Mouse (Mus musculus): Measurements from ENCODE around the gene Abraxas2. TPM values are rescaled to one million over a fixed set of nuclear protein-coding genes. Genes with fewer than 3 reads are reported as not detected.

Abraxas2 gene
- polyA plus RNA-seq, 1 experiment: 1.8 TPM

GRCm38 (mm10) chr7:132815081-132815480, 43.9 kb upstream of the Abraxas2 start:
- Histone ChIP-seq H3K9me3 (no peaks in the 10 kb centered on the region), H3K4me1 (peaks cover 21% of the 10 kb centered on the region), H3K27me3 (replicated peaks) (no peaks in the 10 kb centered on the region), H3K4me3 (replicated peaks) (no peak overlapping the region), H3K36me3 (replicated peaks; ENCODE audit: low read length) (peaks cover 8% of the 10 kb centered on the region)
- TF ChIP-seq GATA1 (IDR thresholded peaks at IDR 0.05; ENCODE audit: borderline replicate concordance, low read length): no peak
- no peak for TF ChIP-seq FLI1 (IDR thresholded peaks at IDR 0.05; ENCODE audit: low read length)

GRCm38 (mm10) chr7:132816528-132816927, 42.5 kb upstream of the Abraxas2 start:
- Histone ChIP-seq H3K36me3 (replicated peaks; ENCODE audit: low read length) (peaks cover 14% of the 10 kb centered on the region), H3K27me3 (replicated peaks) (no peaks in the 10 kb centered on the region), H3K4me3 (replicated peaks) (no peak overlapping the region), H3K4me1 (peaks cover 12% of the 10 kb centered on the region), H3K9me3 (no peaks in the 10 kb centered on the region)
- no peak for TF ChIP-seq FLI1 (IDR thresholded peaks at IDR 0.05; ENCODE audit: low read length)
- TF ChIP-seq GATA1 (IDR thresholded peaks at IDR 0.05; ENCODE audit: borderline replicate concordance, low read length): no peak

GRCm38 (mm10) chr7:132817056-132817455, 42.0 kb upstream of the Abraxas2 start:
- Histone ChIP-seq H3K4me1 (peaks cover 11% of the 10 kb centered on the region), H3K36me3 (replicated peaks; ENCODE audit: low read length) (peaks cover 15% of the 10 kb centered on the region), H3K9me3 (no peaks in the 10 kb centered on the region), H3K4me3 (replicated peaks) (no peak overlapping the region), H3K27me3 (replicated peaks) (no peaks in the 10 kb centered on the region)
- TF ChIP-seq GATA1 (IDR thresholded peaks at IDR 0.05; ENCODE audit: borderline replicate concordance, low read length) (no peak), FLI1 (IDR thresholded peaks at IDR 0.05; ENCODE audit: low read length) (no peak)

GRCm38 (mm10) chr7:132820692-132821091, 38.3 kb upstream of the Abraxas2 start:
- Histone ChIP-seq H3K27me3 (replicated peaks) (no peaks in the 10 kb centered on the region), H3K4me3 (replicated peaks) (no peak overlapping the region), H3K36me3 (replicated peaks; ENCODE audit: low read length) (peaks cover 18% of the 10 kb centered on the region), H3K4me1 (peaks cover 36% of the 10 kb centered on the region), H3K9me3 (no peaks in the 10 kb centered on the region)
- TF ChIP-seq FLI1 (IDR thresholded peaks at IDR 0.05; ENCODE audit: low read length): no peak
- TF ChIP-seq GATA1 (IDR thresholded peaks at IDR 0.05; ENCODE audit: borderline replicate concordance, low read length): no peak

- Histone ChIP-seq H3K4me1 (peaks cover 62% of the 10 kb centered on the region), H3K36me3 (replicated peaks; ENCODE audit: low read length) (peaks cover 23% of the 10 kb centered on the region), H3K27me3 (replicated peaks) (no peaks in the 10 kb centered on the region), H3K4me3 (replicated peaks) (no peak overlapping the region), H3K9me3 (no peaks in the 10 kb centered on the region)
- TF ChIP-seq GATA1 (IDR thresholded peaks at IDR 0.05; ENCODE audit: borderline replicate concordance, low read length) (no peak), FLI1 (IDR thresholded peaks at IDR 0.05; ENCODE audit: low read length) (no peak)
Observed at GRCm38 (mm10) chr7:132823832-132824231, 35.2 kb upstream of the Abraxas2 start.

GRCm38 (mm10) chr7:132824346-132825022, 34.5 kb upstream of the Abraxas2 start:
- Histone ChIP-seq H3K4me3 (replicated peaks) (no peak overlapping the region), H3K27me3 (replicated peaks) (no peaks in the 10 kb centered on the region), H3K4me1 (peaks cover 63% of the 10 kb centered on the region), H3K36me3 (replicated peaks; ENCODE audit: low read length) (peaks cover 23% of the 10 kb centered on the region), H3K9me3 (no peaks in the 10 kb centered on the region)
- TF ChIP-seq GATA1 (IDR thresholded peaks at IDR 0.05; ENCODE audit: borderline replicate concordance, low read length) (no peak), FLI1 (IDR thresholded peaks at IDR 0.05; ENCODE audit: low read length) (no peak)

- H3K9me3 ChIP-seq: no peaks in the 10 kb centered on the region
- H3K36me3 ChIP-seq (replicated peaks; ENCODE audit: low read length): peaks cover 52% of the 10 kb centered on the region
- H3K4me3 ChIP-seq (replicated peaks): no peak overlapping the region
- TF ChIP-seq FLI1 (IDR thresholded peaks at IDR 0.05; ENCODE audit: low read length): no peak
- no peak for TF ChIP-seq GATA1 (IDR thresholded peaks at IDR 0.05; ENCODE audit: borderline replicate concordance, low read length)
- H3K27me3 ChIP-seq (replicated peaks): no peaks in the 10 kb centered on the region
- peaks cover 38% of the 10 kb centered on the region for H3K4me1 ChIP-seq
Observed at GRCm38 (mm10) chr7:132830955-132831354, 28.1 kb upstream of the Abraxas2 start.

GRCm38 (mm10) chr7:132841287-132841686, 17.7 kb upstream of the Abraxas2 start:
- TF ChIP-seq GATA1 (IDR thresholded peaks at IDR 0.05; ENCODE audit: borderline replicate concordance, low read length) (0 out of 3 replicates have a peak, but pooled peaks have one; percentile 20), FLI1 (IDR thresholded peaks at IDR 0.05; ENCODE audit: low read length) (no peak)
- Histone ChIP-seq H3K27me3 (replicated peaks) (no peaks in the 10 kb centered on the region), H3K9me3 (no peaks in the 10 kb centered on the region), H3K4me1 (peaks cover 79% of the 10 kb centered on the region), H3K4me3 (replicated peaks) (peak overlapping the region; percentile 71), H3K36me3 (replicated peaks; ENCODE audit: low read length) (peaks cover 9% of the 10 kb centered on the region)

GRCm38 (mm10) chr7:132842455-132842854, 16.6 kb upstream of the Abraxas2 start:
- Histone ChIP-seq H3K36me3 (replicated peaks; ENCODE audit: low read length) (peaks cover 17% of the 10 kb centered on the region), H3K4me3 (replicated peaks) (no peak overlapping the region), H3K9me3 (no peaks in the 10 kb centered on the region), H3K4me1 (peaks cover 74% of the 10 kb centered on the region), H3K27me3 (replicated peaks) (no peaks in the 10 kb centered on the region)
- TF ChIP-seq FLI1 (IDR thresholded peaks at IDR 0.05; ENCODE audit: low read length) (no peak), GATA1 (IDR thresholded peaks at IDR 0.05; ENCODE audit: borderline replicate concordance, low read length) (no peak)

GRCm38 (mm10) chr7:132843152-132843551, 15.9 kb upstream of the Abraxas2 start:
- Histone ChIP-seq H3K4me3 (replicated peaks) (no peak overlapping the region), H3K9me3 (no peaks in the 10 kb centered on the region), H3K27me3 (replicated peaks) (no peaks in the 10 kb centered on the region), H3K36me3 (replicated peaks; ENCODE audit: low read length) (peaks cover 24% of the 10 kb centered on the region), H3K4me1 (peaks cover 70% of the 10 kb centered on the region)
- TF ChIP-seq FLI1 (IDR thresholded peaks at IDR 0.05; ENCODE audit: low read length) (no peak), GATA1 (IDR thresholded peaks at IDR 0.05; ENCODE audit: borderline replicate concordance, low read length) (no peak; the same call in 2 of the 3 replicates)
